Mouse (Mus musculus) embryo, embryonic 9.5 days (tissue): ENCODE measurements around the gene Ank3.

Source experiments
- DNase-seq: peaks from one replicate; pipeline ENCODE4 v3.0.0-alpha.2; 2017; ENCODE audit errors: extremely low spot score

The Ank3 gene

DNA sequence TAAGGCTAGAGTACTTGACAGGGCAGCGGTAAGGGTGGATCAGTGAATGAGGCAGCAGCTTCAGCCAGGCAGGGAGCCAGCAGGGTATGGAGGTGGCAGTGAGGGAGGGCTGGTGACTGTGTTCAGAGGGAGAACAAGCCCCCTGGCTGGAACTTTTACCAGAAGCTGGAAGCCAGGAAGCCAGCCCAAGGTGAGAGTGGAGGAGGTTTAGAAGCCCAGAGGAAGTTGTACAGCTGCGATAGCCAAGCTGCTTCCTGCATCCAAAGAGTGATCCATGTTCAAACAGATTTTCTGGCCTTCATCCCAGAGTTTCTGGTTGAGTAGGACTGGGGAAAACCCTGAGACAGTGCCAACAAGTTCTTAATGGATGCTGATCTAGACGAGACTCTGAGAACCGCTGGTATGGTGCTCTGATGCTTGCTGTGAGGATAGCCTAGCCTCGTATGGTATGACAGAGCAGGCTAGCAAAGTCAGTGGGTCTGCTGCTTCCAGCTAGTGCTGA, 213.3 kb downstream of the Ank3 start:
- no peak for DNase-seq

DNA sequence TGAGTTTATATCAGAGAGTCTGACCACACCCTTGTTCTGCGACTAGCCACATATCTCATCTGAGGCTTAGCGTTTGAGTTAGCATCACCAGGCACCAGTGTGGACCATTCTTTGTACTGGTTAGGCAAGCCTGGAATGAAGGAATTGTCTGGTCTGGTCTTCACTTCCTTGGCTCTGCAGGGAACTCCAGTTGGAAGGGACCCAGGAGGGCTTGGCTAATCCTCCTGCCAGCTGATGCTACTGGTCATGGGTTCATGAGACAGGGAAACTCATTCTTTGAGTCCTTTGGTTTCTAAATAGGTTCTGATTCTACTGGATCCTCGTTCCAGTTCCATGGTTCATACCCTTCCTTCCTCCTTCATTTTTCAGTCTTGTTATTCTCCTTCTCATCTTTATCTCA, 218.4 kb downstream of the Ank3 start:
- DNase-seq, result no peak

DNA sequence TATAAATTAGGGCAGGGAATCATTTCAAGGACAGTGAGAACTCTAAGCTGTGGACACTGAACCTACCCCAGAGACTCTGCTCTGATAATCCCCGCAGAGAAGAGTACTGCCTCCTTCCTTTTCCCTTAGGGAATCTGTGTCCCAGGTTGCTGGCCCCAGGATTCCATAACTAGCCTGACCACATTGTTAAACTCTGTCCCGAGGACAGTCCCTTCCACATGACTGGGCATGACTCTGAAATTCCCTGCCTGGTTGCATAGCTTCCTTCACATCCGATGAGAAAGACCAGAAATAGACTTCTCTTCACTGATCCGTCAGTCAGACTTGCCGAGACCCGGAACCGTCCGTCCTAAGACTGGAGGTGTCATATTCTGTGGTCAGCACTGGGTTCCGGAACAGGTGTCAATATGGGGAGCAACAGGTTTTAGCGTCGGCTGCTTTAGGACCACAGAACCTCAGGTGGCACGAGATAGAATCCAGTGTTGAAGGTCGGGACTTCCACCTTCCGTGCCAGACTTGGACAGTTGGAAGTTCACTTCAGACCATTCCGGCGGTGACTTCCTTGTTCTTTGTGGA, 219.1 kb downstream of the Ank3 start:
- no peak for DNase-seq

DNA sequence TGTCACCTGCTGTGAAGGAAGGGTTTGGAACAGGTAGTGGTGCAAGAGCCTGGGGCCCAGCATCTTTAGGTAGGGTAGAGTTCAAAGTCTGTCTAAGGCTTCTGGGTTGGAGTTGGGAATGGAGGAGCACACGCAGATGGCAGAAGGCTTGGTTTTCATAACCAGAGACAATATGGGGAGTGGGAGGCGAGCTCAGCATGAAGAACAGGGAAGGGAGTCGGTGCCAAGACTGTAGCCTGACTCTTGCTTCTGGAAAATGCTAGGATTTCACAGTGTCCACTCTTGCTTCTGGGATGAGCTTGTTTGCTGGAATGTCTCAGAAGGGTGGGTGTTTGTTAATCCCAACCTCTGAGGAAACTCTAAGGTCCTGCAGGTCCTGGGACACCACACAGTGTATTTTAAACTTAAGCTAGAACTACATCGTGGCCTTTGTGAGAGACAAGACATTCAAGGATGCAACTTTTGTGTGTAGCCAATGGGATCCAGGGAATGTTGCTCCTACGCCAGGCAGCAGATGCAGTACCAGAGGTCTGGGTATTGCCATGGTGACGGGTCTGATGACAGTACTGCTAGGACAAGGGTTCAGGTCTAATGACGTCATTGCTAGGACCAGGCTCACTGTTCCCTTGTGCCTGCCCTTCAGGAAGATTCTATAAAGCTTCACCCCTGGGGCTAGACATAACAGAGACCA, 222.3 kb downstream of the Ank3 start:
- DNase-seq, result no peak

DNA sequence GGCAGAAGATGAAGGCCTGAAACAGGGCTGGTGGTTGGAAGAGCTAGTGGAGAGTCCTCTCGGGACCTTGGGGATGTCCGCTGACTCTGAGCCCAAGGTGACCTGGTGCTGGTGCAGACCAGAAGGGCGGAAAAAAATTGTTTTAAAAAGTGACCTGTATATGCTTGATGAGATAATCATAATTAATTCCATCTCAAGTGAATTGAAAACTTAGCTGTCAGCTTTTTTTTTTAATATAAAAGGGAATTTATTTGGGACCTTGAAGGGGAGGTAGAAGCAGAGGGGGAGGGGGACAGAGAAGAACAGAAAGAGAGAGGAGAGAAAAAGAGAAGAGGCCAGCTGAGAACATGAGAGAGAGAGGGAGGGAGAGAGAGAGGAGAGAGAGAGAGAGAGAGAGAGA, 229.2 kb downstream of the Ank3 start:
- no peak for DNase-seq

DNA sequence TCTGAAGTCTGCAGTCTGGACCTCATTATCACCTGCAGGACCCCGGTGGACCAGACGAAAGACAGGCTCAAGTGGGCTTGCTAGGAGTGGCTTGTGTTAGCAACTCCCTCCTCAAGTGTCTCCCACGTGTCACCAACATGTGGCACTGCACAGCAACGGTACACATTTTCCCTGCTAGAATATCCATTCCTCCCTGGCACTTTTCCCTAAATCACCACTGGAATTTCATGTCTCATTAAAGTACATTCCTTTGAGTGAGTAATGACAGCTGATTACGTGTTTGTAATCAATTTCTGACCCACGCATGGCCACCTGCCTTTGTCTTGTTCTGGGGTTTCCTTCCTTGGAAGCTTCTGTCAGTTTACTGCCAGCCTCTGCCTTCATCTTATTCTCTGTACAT, 230.2 kb downstream of the Ank3 start:
- no peak for DNase-seq

DNA sequence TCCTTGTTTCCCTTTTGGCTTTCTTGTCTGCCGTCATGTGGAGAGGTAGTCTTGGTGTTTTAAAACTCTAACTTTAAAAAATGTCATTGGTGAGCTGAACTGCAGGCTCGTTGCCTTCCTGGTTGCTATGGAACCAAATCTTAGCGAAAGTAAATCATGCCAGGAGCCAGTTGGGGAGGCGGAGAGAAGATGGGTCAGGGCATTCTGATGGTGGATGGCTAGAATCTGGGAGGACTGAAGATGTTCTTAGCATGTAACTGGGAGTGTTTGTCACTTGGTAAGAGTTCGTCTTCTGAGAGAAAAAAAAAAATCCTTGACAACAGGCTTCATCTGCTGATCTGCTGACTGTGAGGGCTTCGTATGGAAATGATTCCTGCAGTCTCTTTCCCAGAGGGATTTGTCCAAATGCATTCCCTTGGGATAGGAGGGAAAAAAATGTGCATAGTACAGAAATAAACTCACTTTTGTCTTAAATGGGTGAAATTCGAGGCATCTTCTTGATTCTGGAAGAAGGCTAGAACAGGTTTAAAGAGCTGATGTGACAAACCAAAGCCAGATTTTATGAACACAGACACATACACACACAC, 232.3 kb downstream of the Ank3 start:
- no peak for DNase-seq

DNA sequence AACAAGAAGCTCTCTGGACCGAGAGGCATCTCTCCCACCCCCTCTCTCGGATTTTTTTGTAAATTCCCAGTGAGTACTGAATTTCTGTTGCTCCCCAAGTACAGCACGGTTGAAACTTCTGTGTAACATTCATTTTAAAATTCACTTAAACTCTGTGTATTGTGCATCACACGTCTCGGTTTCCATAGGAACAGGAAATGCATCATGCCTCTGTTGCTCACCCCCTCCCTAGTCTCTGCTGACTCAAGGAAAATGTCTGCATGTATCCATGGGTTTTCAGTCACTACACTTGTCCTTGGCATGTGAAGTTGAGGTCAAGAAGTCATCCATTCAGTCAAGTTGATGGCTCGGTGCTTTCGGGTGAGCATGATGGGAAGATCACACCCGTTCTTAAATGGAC, 234.3 kb downstream of the Ank3 start:
- no peak for DNase-seq

DNA sequence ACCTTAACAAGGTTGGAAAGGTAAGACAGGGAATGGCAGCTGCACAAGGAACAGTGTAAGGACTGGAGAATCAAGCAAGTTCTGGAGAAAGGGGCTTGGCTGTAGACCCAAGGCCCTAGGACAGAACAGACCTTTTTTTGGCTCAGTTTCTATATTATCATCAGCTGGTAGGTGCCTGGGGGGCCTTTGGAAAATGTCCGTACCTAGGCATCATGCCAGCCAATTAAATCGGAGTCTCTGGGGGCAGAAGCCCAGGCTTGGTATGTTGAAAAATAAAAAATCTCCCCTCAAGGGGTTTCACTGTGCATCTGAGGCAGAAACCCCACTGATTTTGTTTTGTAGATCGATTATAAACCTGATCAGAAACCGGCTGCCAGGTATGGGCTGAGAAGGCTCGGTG, 236.3 kb downstream of the Ank3 start:
- DNase-seq, result no peak

DNA sequence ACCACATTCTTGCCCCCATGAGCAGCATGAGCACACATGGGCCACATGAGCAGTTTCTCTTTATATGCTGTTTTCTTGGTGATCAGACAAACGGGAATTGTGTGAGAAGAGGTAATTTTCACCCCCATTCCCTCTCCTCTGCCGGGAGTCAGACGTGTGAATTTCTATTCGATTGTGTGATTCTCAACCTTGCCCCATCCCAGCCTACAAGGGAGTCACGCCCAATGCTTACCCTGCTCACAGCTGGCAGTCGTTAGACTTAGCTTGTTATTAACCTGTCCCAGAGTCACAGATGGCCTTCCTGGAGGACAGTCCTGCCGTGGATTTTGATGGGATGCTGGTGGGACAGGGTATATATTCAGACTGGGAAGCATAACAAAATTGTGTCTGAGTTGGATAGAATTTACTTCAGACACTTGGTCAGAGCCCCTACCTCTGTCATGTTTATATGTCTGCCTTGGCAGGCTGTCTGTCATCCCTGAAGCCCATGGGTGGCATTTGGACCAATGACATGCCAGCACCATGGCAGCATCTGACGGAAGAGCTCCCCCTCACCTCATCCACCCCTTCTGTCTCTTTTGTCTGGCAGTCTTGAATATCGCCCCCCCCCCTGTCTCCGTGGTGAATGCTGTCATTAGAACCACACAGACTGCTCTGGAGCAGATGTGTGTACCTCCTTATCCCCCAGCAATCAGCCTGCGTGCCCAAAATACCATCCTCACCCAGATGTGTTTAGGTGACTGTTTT, 237.5 kb downstream of the Ank3 start:
- DNase-seq, result no peak

DNA sequence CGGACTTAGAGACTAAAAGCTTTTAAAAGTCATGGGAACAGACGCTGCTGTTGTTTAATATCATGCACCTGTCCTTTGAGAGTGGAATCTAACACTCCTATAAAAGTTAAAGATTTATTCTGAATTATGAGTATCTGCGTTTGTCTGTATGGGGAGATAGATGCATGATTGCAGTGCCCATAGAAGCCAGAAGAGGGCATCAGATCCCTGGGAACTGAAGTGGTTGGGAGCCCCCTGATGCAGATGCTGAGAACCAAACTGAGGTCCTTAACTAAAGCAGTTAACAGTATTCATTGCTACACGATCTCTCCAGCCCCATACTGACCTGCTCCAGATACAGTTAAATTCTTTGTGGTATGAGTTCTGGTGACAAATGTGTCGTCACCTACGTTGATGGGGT, 240.6 kb downstream of the Ank3 start:
- DNase-seq, result no peak

DNA sequence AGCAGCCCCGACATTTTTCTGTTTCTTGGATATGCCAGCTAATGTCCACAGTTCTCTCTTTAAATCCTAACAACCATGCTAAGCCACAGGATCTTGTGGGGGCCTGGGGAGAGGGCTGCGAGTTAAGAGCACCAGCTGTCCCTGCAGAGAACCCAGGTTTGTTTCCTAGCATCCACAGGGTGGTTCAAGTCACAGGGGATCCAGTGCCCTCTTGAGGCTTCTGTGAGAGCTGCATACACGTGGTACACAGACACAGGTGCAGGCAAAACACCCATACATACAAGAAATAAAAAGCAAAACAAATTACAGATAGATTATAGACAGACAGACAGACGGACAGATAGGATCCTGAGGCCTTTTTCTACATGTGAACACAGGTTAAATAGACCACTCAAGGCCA, 242.0 kb downstream of the Ank3 start:
- no peak for DNase-seq

DNA sequence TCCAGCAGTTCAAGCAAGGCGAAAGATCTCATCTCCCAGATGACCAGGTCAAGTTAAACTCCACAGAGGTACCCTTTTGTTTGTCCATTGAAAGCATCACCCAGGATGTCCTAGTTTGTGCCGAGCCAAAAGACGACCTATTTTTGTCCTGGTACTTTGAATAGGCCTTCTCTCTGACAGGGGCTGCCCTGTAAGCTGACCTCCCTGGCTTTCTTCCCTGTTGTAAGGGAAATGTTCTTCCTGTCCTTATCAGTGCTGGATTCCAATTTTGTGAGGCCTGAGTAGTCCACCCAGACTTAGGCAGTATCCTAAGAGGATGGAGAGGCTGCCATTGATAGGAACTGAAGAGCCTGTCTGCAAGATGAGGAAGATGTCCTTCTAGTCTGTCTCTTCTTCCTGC, 244.9 kb downstream of the Ank3 start:
- no peak for DNase-seq

DNA sequence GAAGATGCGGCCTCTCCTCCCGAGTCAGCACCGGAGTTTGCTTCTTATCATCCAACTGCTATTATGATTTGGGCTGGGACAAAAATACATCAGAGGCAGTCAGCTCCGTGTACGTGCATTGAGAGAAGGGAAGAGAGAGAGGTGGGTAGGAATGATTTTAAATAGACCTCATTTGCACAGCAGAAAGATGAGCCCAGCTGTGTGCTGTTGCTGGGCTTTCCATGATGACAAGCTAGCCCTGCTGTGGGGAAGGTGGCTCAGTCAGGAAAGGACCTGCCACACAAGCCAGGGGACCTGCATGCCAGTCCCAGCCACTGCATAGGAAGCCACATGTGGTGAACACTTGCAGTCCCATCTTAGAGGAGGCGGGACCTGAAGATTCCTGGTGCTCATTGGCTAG, 245.4 kb downstream of the Ank3 start:
- no peak for DNase-seq

DNA sequence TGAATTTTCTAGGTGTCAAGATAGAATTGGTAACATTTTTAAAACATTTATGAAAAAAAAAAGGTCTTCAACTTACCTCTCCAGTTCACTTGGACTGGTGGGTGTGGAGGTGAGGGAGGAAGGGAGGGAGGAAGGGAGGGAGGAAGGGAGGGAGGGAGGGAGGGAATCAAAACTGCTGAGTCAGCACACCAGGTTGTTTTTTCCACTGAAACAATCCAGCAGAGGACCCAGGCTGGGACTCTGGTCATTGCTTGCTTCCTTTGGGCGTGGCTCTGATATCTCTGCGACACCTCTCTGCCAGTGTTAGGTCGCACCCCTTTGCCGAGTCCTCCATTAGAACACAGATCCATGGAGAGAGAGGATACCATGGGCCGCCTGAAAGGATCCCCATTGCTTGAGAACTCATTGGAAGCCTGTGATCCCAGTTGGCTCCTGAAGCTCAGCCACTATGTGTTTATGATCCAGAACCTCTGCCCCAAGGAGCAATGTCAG, 246.8 kb downstream of the Ank3 start:
- no peak for DNase-seq

DNA sequence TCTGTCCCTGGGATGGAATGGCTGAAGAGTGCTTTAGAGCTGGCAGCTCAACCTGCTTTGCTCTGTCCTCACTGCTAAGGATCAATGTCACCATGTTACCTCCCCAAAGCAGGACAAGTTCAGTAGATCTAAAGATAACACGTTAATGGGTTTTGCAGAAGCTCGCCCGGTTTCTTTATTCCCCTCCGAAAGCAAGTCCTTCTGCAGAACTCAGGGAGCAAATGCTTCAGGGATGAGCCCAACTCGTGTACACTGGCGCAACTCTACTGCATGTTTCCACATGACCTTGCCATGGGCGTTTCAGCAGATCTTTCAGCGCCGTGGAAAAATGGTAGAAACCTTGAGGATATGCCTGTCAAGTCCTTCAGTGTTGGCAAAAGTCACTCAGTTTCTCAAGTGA, 247.4 kb downstream of the Ank3 start:
- DNase-seq, result no peak

DNA sequence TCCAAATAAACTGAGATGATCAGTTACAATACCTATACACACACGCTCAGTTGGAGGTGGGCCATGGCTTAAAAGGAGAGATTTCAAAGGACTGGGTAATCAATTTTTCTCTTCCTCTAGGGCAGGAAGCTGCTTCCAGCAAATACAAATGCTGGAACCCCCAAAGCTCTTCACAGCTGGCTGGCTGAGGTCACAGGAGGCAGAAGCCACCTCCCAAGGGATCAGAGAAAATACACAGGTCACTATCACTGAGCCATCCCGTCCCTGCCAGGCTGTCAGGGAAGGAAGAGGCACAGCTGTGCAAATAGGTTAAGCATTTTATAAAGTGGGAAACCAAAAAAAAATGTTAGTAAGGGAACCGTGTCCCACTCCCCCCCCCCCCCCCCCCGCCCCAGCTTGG, 251.5 kb downstream of the Ank3 start:
- DNase-seq, result no peak

DNA sequence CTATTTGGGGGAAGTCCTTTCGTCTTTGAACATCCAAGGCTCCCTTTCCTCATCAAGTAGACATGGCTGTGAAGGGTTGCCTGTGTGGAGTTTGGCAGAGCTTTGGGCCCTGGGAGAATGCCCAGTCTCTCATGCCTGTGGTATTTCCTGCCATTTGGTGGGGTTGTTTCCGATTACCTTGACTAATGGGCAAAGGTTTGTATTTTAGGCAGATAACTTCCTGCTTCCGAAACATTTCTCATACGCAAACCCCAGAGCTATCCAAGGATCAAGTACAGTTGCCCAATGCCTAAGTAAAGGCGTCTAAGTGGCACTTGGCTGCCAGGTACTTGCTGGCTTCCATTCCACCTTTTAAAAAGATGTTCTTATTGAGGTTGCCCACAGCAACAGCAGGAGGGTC, 254.1 kb downstream of the Ank3 start:
- no peak for DNase-seq

DNA sequence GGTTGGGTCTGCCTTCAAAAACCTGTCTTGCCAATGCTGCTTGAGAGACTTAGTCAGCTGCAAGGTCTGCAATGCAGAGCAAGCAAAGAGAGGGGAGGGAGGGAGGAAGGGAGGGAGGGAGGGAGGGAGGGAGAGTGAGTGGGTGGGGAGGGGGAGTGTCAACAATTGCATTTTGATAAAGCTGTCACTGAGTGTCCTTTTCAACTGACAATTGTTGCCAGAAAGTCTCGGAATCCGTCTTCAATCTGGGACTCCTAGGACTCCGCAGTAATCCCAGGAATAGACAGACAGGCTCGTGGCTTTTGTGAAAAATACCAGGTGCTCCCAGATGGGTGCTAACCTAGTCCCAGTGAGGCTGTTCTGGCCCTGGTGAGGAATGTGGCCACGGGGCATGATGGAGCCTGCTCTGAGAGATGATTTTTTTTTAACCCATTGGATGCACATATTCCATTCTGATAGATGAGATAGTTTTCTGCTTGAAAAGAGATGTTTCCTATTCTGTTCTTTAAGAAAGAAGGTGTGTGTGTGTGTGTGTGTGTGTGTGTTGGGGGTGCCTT, 254.6 kb downstream of the Ank3 start:
- no peak for DNase-seq

DNA sequence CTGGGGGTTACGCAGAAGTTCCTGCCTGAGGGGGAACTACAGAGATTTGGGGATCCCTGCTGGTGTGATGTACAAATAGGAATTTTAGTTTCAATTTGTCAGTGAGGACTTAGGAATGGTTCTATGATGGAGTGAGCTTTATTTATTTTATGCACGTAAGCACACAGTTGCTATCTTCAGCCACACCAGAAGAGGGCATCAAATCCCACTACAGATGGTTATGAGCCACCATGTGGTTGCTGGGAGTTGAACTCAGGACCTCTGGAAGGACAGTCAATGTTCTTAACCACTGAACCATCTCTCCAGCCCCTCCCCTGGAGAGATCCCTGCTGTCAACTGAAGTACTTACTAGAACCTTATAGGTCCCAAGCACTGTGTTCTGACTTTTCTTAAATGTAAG, 255.6 kb downstream of the Ank3 start:
- no peak for DNase-seq

DNA sequence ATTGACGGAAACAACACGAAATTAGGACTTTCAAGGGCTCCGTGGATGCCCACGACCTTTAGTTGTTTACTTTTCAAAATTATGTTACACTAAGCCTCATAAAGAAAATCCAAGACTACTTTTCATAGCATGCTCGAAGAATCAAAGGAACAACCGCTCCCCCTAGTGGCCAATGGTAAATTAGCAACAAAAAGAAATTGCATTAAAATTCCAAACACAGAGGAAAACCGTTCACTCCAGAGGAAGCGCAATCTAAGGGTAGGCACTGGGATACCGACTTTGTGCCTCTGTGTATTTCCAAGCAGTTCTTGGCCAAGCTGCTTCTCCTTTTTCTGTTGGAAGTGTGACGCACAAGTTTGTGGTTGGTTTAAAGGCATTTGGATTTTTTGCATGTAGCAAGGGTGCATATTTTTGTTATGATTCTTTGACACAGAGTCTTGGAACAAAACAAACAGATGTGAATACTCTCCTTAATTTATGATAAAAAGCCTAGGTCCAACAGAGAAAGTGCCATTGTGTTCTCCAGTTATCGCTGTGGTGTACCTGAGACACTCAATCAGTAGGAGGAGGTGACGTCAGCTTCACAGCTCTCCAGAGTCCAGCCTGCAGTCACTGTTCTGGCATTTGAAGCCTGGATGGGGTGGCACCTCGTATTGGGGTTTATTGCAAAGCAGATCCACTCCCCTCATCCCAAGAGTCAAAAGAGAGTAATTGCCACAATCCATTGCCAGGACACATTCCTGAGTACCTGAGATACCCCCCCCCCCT, 256.5 kb downstream of the Ank3 start:
- DNase-seq, result peak; percentile 70

DNA sequence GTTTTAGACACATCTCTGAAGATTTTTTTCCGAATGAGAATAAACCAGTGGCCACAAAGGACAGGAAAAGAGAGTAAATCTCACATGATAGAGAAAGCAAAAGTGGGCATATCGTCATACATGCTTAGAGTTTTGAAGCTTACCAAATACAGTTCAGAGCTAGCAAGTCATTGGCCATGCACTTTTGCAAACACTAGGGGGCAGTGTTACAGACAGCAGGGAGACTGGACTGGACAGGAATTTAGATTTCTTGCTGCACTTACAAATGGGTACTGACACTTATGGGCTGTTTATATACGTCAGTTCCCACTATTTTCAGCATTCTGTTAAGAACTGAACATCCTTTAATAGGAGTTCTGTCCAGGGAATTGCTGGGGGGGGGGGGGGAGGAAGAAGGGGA, 257.7 kb downstream of the Ank3 start:
- peak; percentile 63 for DNase-seq
